Mouse (Mus musculus): ENCODE data around the gene Trip4.

Gene Trip4

GRCm38 (mm10) chr9:65908394-65909300 is at the start of gene Trip4, which contains the start of gene Csnk1g1:
Gene Trip4, minus strand, starts transcription at chr9:65908794.
Gene Csnk1g1, plus strand, starts transcription at chr9:65908924.
- DNase-seq (ENCODE audit: low spot score): peak; percentile 92

- no peak for DNase-seq (ENCODE audit: low spot score)
Observed at GRCm38 (mm10) chr9:65951082-65951587, 42.5 kb upstream of the Trip4 start.

- no peak for DNase-seq (ENCODE audit: low spot score)
Observed at GRCm38 (mm10) chr9:65937566-65937965, 29.0 kb upstream of the Trip4 start.

GRCm38 (mm10) chr9:65929826-65930225 is 21.2 kb upstream of the Trip4 start:
- no peak for DNase-seq (ENCODE audit: low spot score)

GRCm38 (mm10) chr9:65928456-65928855 is 19.9 kb upstream of the Trip4 start:
- no peak for DNase-seq (ENCODE audit: low spot score)

GRCm38 (mm10) chr9:65917015-65917414 is 8.4 kb upstream of the Trip4 start:
- DNase-seq (ENCODE audit: low spot score): no peak

- DNase-seq (ENCODE audit: low spot score): no peak
Observed at GRCm38 (mm10) chr9:65913976-65914375, 5.4 kb upstream of the Trip4 start.

- DNase-seq (ENCODE audit: low spot score): no peak
Observed at GRCm38 (mm10) chr9:65909837-65910236, 1.2 kb upstream of the Trip4 start.

GRCm38 (mm10) chr9:65909301-65909801 is 757 bp upstream of the Trip4 start:
- peak; percentile 65 for DNase-seq (ENCODE audit: low spot score)

- DNase-seq (ENCODE audit: low spot score): no peak
Observed at GRCm38 (mm10) chr9:65903419-65903818, 5.2 kb downstream of the Trip4 start.

GRCm38 (mm10) chr9:65902879-65903278 is 5.7 kb downstream of the Trip4 start:
- no peak for DNase-seq (ENCODE audit: low spot score)

- no peak for DNase-seq (ENCODE audit: low spot score)
Observed at GRCm38 (mm10) chr9:65896977-65897376, 11.6 kb downstream of the Trip4 start.

GRCm38 (mm10) chr9:65891126-65891525 is 17.5 kb downstream of the Trip4 start:
- no peak for DNase-seq (ENCODE audit: low spot score)

GRCm38 (mm10) chr9:65890143-65890628 is 18.4 kb downstream of the Trip4 start, which contains the start of gene Pclaf:
Gene Pclaf, plus strand, starts transcription at chr9:65890237.
- peak; percentile 61 for DNase-seq (ENCODE audit: low spot score)

- DNase-seq (ENCODE audit: low spot score): peak; percentile 92
Observed at GRCm38 (mm10) chr9:65884564-65885315, 23.9 kb downstream of the Trip4 start.

GRCm38 (mm10) chr9:65859656-65860055 is 48.9 kb downstream of the Trip4 start:
- no peak for DNase-seq (ENCODE audit: low spot score)

GRCm38 (mm10) chr9:65850203-65850602 is 58.4 kb downstream of the Trip4 start:
- DNase-seq (ENCODE audit: low spot score): no peak

GRCm38 (mm10) chr9:65848154-65848553 is 60.4 kb downstream of the Trip4 start:
- peak; percentile 19 for DNase-seq (ENCODE audit: low spot score)

GRCm38 (mm10) chr9:65844421-65845165 is 64.0 kb downstream of the Trip4 start:
- peak; percentile 29 for DNase-seq (ENCODE audit: low spot score)

- no peak for DNase-seq (ENCODE audit: low spot score)
Observed at GRCm38 (mm10) chr9:65839841-65840240, 68.8 kb downstream of the Trip4 start.

GRCm38 (mm10) chr9:65836916-65837315 is 71.7 kb downstream of the Trip4 start:
- DNase-seq (ENCODE audit: low spot score): no peak

All from ovary, postnatal 36 days (tissue).